Mouse (Mus musculus): ENCODE data around the gene Rab38.

DNA sequence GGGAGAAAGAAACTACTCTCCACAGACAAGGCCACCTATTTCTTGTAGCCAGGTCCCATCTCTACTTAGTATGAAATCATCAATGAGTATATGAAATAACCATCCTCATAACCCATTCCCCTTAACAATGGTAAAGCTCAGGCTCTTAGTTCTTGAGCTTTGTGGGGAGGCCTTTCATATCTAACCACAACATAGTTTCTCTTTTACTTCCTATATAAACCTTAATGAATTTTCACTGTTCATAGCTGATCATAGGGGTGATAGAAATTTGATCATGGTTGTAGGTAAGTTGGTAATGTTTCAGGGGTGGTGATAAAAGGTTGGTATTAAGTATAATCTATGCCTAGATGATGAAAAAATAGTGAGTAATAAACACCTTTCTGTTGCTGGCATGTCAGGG is 12.6 kb downstream of the Rab38 start:
- TF ChIP-seq CTCF (IDR thresholded peaks at IDR 0.05; ENCODE audit: low read depth, low read length) (no peak), POLR2A (IDR thresholded peaks at IDR 0.05; ENCODE audit: borderline replicate concordance, low read depth, low read length) (no peak)

All from bone marrow macrophage, adult 2 months (primary cell).